In the genomic region with DNA sequence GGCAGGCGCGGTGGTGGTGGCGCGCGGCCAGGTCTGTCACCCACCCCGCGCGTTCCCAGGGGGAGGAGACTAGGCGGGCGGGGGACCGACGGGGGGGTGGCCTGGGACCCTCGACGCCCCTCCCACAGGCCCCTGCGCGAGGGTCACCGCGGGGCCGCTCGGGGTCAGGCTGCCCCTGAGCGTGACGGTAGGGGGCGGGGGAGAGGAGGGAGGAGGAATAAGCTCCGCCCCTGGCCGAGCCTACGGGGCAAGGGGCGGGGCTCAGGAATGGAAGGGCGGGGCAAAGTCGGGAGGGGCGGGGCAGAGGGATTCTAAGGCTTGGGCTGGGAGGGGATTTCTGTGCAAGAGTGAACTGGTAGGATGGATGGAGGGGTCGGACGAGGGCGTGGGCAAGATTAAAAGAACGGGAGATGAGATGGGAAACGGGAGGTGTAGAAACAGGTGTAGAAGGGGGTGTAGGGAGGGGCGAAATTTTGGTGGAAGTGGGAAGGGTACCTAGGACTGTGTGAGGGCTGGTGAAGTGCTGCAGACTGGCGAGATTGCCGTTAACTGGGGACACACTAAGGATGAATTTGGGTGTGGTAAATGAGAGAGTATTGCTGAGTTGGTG, we compare ENCODE assay signal across 8 mouse cellular contexts. TPM values are rescaled to one million over a fixed set of nuclear protein-coding genes. Genes with fewer than 3 reads are reported as not detected.
DNase-seq lines count a peak whose midpoint lies in the region; ATAC-seq and TF ChIP-seq lines count a peak whose summit lies in the region.

No protein-coding gene starts in this region.

- 1% methylated on average over 33 of the region's 38 CpGs for WGBS in cerebellum, adult 2 months
- under 1% methylated on average over 38 of the region's 38 CpGs for WGBS in intestine, embryonic 15.5 days
- 1% methylated on average over 38 of the region's 38 CpGs for WGBS in lung, embryonic 15.5 days
- under 1% methylated on average over 31 of the region's 38 CpGs for WGBS in neural tube, embryonic 15.5 days

- peak overlapping the region; percentile 95 for H3K27ac ChIP-seq in cerebellum, adult 2 months (ENCODE audit: insufficient read depth, low read length)
- peak overlapping the region; percentile 99 for H3K27ac ChIP-seq in intestine, embryonic 15.5 days
- peak overlapping the region; percentile 98 for H3K27ac ChIP-seq in lung, embryonic 15.5 days
- peak overlapping the region; percentile 99 for H3K27ac ChIP-seq in neural tube, embryonic 15.5 days (replicated peaks)

- peak overlapping the region; percentile 75 for H3K4me3 ChIP-seq in cerebellum, adult 2 months (replicated peaks; ENCODE audit: insufficient read depth, low read depth, low read length)
- H3K4me3 ChIP-seq in intestine, embryonic 15.5 days (replicated peaks): peak overlapping the region; percentile 91
- H3K4me3 ChIP-seq in lung, embryonic 15.5 days: peak overlapping the region; percentile 78
- peak overlapping the region; percentile 74 for H3K4me3 ChIP-seq in neural tube, embryonic 15.5 days (replicated peaks)

- no peaks in the 10 kb centered on the region for H3K9me3 ChIP-seq in intestine, embryonic 15.5 days
- no peaks in the 10 kb centered on the region for H3K9me3 ChIP-seq in lung, embryonic 15.5 days
- no peaks in the 10 kb centered on the region for H3K9me3 ChIP-seq in neural tube, embryonic 15.5 days (replicated peaks)

- peak; percentile 60 for ATAC-seq in intestine, embryonic 15.5 days
- ATAC-seq in lung, embryonic 15.5 days (ENCODE audit: borderline replicate concordance, extremely low read depth, low FRiP score, low TSS enrichment): peak; percentile 28
- peak; percentile 22 for ATAC-seq in neural tube, embryonic 15.5 days (ENCODE audit: low FRiP score)

- no peak for TF ChIP-seq CTCF in cerebellum, adult 2 months (IDR thresholded peaks at IDR 0.05; ENCODE audit: borderline replicate concordance, insufficient read depth, low read depth, low read length)

- intact Hi-C loops in left cerebral cortex, postnatal 25 days (cut with DNase I): loop anchor here (2.0 to 5.0 kb wide), 4 partner anchors 20 to 246 kb away; no protein-coding TSS in a partner anchor

- DNase-seq in left cerebral cortex, adult 18-20 months (ENCODE audit: low spot score in 2 of 2): peak; percentile 81 to 82
- no peak for DNase-seq in left cerebral cortex, postnatal 25 days (ENCODE audit: low spot score in 2 of 2)
- peak in 1 of 2 experiments; percentile 84 for DNase-seq in cerebellum, adult 2 months
- DNase-seq in gastrocnemius, adult 18-20 months (ENCODE audit: low spot score): peak; percentile 89
- DNase-seq in urinary bladder, postnatal 14 days (ENCODE audit: low spot score): peak; percentile 88

- H3K27me3 ChIP-seq in cerebellum, adult 2 months (ENCODE audit: control insufficient read depth, insufficient read depth, low read length): no peaks in the 10 kb centered on the region
- no peaks in the 10 kb centered on the region for H3K27me3 ChIP-seq in intestine, embryonic 15.5 days (replicated peaks)
- H3K27me3 ChIP-seq in lung, embryonic 15.5 days: 0 out of 2 replicates have a peak, but pooled peaks cover under 1% of the 10 kb centered on the region
- no peaks in the 10 kb centered on the region for H3K27me3 ChIP-seq in neural tube, embryonic 15.5 days (replicated peaks)

- H3K4me2 ChIP-seq in intestine, embryonic 15.5 days (replicated peaks): peak overlapping the region; percentile 61
- peak overlapping the region; percentile 62 for H3K4me2 ChIP-seq in lung, embryonic 15.5 days
- H3K4me2 ChIP-seq in neural tube, embryonic 15.5 days: peak overlapping the region; percentile 64

- peak overlapping the region; percentile 84 for H3K9ac ChIP-seq in intestine, embryonic 15.5 days
- H3K9ac ChIP-seq in lung, embryonic 15.5 days: peak overlapping the region; percentile 81
- H3K9ac ChIP-seq in neural tube, embryonic 15.5 days (replicated peaks): peak overlapping the region; percentile 74

- no peak; the same call in 1 of the 2 replicates for TF ChIP-seq POLR2A in cerebellum, adult 2 months (IDR thresholded peaks at IDR 0.05; ENCODE audit: borderline replicate concordance, insufficient read depth, low read length)

- no peaks in the 10 kb centered on the region; the same call in 1 of the 2 replicates for H3K4me1 ChIP-seq in cerebellum, adult 2 months (ENCODE audit: control insufficient read depth, insufficient read depth, low read length)
- H3K4me1 ChIP-seq in intestine, embryonic 15.5 days (replicated peaks): peaks cover 28% of the 10 kb centered on the region
- H3K4me1 ChIP-seq in lung, embryonic 15.5 days: peaks cover 21% of the 10 kb centered on the region
- H3K4me1 ChIP-seq in neural tube, embryonic 15.5 days: peaks cover 37% of the 10 kb centered on the region

- no peaks in the 10 kb centered on the region for H3K36me3 ChIP-seq in intestine, embryonic 15.5 days
- H3K36me3 ChIP-seq in lung, embryonic 15.5 days: no peaks in the 10 kb centered on the region
- H3K36me3 ChIP-seq in neural tube, embryonic 15.5 days: no peaks in the 10 kb centered on the region

RNA-seq across cellular contexts. Expression of a gene that starts 19.9 kb away (rescaled TPM):
- total RNA-seq in left cerebral cortex, adult 18-20 months (2021): 100 to 1,000 TPM; 126 to 132 TPM
- 10 to 100 TPM; 84.3 to 85.7 TPM for total RNA-seq in left cerebral cortex, postnatal 25 days (2021)
- 22.5 and 24.7 TPM in 2 replicates for polyA plus RNA-seq in cerebellum, adult 2 months (2012; rRNA removed)
- total RNA-seq in gastrocnemius, adult 18-20 months (2021): 10 to 100 TPM; 20.4 to 22.4 TPM
- polyA plus RNA-seq in intestine, embryonic 15.5 days (2015; fragmentation: Nextera tagmentation; extraction: Ambion mirVana): 10.6 and 11.4 TPM in 2 replicates
- polyA plus RNA-seq in lung, embryonic 15.5 days (2015; fragmentation: Nextera tagmentation; extraction: Ambion mirVana): 11.4 and 12.0 TPM in 2 replicates
- polyA plus RNA-seq in neural tube, embryonic 15.5 days (2015; fragmentation: Nextera tagmentation; extraction: Ambion mirVana): 16.1 and 18.8 TPM in 2 replicates

Comparison
In these comparisons a context has a peak if more than half of its experiments do, and no peak if none do; other contexts are left out.
1. DNase-seq: peak in left cerebral cortex, adult 18-20 months (2 of 2), gastrocnemius, adult 18-20 months (single experiment) and urinary bladder, postnatal 14 days (single experiment); none in left cerebral cortex, postnatal 25 days (0 of 2).
2. Peak in every context shown above with its lines, with median percentiles within 50 percentile points of each other: H3K27ac ChIP-seq, H3K4me3 ChIP-seq, ATAC-seq, H3K4me2 ChIP-seq and H3K9ac ChIP-seq.